Mouse (Mus musculus): Measurements from ENCODE around the gene Capn11. TPM values are rescaled to one million over a fixed set of nuclear protein-coding genes. Genes with fewer than 3 reads are reported as not detected.

Gene Capn11
- 1 to 10 TPM in 1 of 2 experiments, under 1 TPM in 1; 0.10 to 1.5 TPM for total RNA-seq (2021)
- long read RNA-seq, experiment 1, partial matches to known transcripts = 0 of 2 reads
- long read RNA-seq, experiment 1, other reads (novel, unspliced or antisense) = 2 of 2 reads
- long read RNA-seq, experiment 2, partial matches to known transcripts = 0 of 2 reads
- long read RNA-seq, experiment 2, other reads (novel, unspliced or antisense) = 2 of 2 reads

DNA sequence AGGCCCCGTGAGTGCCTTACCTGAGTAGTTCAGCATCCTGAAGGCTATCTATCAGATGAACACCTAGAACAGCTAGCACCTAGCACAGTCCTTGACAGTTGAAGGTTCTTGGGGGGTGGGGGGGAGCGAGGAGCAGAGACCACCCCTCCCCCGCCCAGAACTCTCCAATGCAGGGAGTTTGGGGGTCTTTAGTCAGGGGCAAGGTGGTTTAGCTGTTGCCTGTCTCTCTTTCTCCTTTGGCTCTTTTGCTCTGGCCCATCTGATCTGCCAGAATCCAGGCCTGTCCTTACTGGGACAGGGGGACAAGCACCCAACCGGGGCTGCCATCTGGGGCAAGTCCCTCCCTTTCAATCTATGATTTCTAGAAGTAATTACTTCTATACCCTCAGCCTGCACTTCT lies at the start of gene Capn11:
Gene Capn11 (minus strand): TSS at position 101 of the 400 bp plus-strand sequence.
- DNase-seq (ENCODE audit: low spot score in 2 of 2) = no peak

DNA sequence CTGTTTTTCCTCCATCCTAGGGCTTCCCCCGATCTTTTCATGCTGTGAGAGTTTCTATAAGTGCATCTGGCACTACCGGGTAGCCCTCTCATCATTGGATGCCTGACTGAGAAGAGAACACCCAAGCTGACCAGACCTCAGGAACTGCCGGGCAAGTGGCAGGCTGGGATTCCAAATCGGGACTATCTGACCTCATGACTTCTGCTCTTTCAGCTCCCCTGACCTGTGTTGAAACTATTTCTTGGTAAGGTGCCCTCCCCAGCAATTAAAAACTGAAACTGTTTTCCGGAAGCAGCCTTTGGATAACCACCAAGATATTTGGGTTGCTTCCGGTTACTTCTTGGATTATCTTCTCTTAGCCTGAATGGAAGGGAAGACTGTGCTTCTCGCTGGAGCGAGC lies 49.1 kb upstream of the Capn11 start:
- no peak for DNase-seq (ENCODE audit: low spot score in 2 of 2)

DNA sequence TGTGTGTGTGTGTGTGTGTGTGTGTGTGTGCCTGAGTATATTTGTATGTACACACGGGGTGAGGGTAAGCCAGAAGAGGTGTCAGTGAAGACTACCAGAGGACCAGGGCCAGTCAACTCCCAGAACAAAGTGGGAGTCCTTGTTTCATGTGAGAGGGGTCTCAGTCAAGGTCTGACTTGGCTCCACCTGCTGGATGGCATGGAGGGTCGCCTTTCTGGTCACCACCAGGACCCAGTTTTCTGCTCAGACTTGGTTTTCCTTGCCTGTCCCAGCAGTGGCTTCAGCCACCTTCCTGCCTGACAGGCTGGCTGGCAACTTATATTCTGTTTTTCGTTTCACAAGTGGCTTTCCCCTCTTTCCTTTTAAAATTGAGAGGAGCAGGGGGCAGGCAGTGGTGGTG lies 48.3 kb upstream of the Capn11 start:
- DNase-seq (ENCODE audit: low spot score in 2 of 2) = no peak

DNA sequence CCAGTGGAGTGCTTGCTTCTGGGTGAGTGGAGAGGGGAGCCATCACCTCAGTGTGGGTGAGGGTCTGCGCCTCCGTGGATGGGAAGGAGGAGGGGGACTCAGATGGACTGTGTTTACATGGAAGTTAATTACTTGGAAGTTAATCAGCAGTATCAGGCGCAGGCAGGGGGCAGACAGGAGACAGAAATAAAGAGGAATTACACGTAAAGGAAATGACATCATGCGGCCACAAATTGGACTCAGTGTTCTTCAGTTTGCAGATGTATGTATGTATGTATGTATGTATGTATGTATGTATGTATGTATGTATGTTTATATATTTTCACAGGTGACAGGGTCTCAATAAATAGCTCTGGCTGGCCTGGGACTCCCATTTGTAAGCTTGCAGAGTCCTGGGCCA lies 47.7 kb upstream of the Capn11 start:
- DNase-seq (ENCODE audit: low spot score in 2 of 2) = no peak

GRCm38 (mm10) chr17:45703187-45703586 lies 44.1 kb upstream of the Capn11 start:
- no peak for DNase-seq (ENCODE audit: low spot score in 2 of 2)

- no peak for DNase-seq (ENCODE audit: low spot score in 2 of 2)
Measured at GRCm38 (mm10) chr17:45702254-45702653, 43.1 kb upstream of the Capn11 start.

DNA sequence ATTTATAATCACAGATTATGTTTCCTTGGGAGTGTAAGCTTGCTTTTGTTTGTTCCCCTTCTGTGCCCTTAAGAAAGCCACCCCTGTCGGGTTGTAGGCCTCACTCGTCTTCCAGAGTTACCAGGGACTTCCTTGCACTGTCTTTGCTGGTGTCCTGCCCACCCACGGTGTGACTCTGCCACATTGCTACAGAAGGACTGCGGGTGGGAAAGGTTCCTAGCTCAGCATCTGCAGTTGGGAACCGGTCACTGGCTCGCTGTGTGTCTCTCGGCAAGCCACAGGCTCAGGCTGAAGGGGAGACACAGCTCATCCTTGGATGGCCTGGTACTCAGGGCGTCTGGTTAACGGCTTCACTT lies 42.1 kb upstream of the Capn11 start:
- no peak for DNase-seq (ENCODE audit: low spot score in 2 of 2)

- DNase-seq (ENCODE audit: low spot score in 2 of 2) = no peak
Measured at GRCm38 (mm10) chr17:45700496-45701235, 41.5 kb upstream of the Capn11 start.

DNA sequence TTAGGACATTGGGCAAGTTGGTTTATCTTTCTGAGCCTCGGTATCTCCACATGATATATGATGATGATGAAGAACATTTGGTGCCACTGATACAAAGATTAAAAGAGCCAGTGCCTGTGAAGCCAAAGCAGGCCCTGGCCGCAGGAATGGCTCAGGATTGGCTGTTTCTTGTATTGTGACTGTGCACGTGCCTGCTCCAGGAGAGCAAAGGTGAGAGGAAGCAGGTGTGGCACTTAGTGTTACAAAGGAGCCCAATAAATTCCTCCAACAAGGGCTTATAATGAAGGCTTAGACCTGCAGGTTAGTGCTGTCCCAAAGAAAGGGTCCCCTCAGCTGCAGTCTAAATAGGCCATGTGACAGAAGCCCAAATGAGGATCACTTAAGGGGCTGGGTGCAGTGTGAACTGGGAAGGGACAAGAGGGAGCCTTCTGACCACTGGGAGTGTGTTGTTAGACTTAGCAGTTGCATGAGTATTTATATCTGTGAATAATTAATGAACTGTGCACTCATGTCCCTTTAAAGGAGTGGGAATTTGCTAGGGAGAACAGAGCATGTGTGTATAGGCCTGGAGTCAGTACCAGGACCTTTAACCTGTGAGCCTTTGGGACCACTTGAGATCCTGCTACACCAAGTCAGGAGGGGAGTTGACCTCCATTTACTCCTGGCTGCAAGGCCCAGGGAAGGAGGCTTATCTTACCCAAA lies 40.1 kb upstream of the Capn11 start:
- DNase-seq (ENCODE audit: low spot score in 2 of 2) = no peak

DNA sequence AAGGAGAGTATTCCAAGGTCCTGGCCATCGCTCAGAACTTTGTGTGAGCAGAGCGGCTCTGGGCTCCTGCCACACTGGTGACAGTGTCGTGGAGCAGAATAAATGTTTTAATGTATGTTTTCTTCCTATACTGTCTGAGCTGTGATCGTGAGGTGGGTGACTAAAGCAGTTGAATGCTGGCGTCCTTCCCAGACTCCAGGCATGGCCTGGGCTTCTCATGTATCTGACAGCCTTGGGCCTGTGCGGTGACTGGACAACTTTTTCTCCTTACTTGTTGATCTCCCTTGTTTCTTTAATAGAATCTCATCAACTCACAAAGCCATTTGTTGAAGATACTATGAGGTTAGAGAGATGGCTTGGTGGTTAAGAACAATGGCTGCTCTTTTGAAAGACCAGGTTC lies 39.2 kb upstream of the Capn11 start:
- DNase-seq (ENCODE audit: low spot score in 2 of 2) = no peak

DNA sequence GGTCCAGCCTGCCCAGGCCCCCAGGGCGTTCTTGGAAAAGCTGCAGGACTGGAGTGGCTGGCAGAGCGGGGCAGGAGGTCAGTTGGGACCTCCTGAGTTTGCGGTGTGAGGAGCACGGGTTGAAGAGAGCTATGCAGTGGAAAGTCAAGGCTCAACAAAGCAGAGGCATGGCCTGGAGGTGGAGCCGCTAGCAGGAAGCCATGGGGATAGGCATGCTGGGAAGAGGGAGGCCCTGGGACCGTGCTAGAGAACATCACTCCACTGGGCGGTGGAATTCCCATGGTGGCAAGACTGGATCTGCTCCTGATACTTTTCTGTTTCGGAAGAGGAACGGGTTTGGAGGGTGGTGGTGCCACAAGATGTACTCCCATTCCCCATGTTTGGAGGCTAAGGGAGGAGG lies 37.9 kb upstream of the Capn11 start:
- no peak for DNase-seq (ENCODE audit: low spot score in 2 of 2)

- no peak for DNase-seq (ENCODE audit: low spot score in 2 of 2)
Measured at GRCm38 (mm10) chr17:45695227-45696120, 36.3 kb upstream of the Capn11 start.

GRCm38 (mm10) chr17:45693812-45694565 lies 34.9 kb upstream of the Capn11 start:
- DNase-seq (ENCODE audit: low spot score in 2 of 2) = no peak

GRCm38 (mm10) chr17:45692159-45692558 lies 33.0 kb upstream of the Capn11 start:
- DNase-seq (ENCODE audit: low spot score in 2 of 2) = no peak

- no peak for DNase-seq (ENCODE audit: low spot score in 2 of 2)
Measured at GRCm38 (mm10) chr17:45690044-45690443, 30.9 kb upstream of the Capn11 start.

DNA sequence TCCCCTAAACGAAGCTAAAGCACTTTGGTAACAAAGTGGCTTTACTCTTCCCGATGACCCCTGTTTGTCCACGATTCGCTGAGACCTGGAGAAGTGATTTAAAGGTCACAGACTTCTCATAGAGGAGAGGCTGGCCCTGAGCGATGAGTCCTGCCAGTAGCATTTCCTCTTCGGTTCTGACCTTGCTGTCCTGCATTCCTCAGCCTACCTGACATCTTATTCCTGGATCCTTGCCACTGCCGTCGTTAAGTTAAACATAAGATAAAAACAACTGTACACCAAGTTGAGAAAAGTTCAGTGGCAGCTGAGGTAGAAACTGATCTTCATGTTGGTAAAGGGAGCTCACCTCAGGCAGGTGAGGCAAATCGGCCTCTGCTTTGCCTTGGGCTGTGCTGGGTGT lies 30.0 kb upstream of the Capn11 start:
- DNase-seq (ENCODE audit: low spot score in 2 of 2) = no peak

DNA sequence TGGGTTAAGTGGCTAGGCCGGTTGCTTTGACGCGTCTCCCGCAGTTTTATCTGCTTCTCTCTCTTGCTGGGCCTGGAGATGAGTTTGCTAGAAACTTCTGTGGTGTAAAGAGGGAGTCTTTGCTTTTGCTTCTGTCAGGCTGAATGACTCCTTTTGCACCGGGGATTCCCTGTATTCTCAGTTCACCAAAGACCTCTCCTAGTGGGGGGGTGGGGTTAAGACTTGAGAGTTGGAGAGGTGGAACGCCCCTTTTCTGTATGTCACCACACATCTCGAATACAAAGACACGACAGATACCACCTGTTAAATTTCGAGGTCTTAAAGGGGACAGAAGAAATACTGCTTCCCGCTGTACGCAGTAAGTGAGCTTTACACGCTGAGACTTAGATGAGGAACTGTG lies 27.6 kb upstream of the Capn11 start, which contains the start of gene Tmem63b:
Gene Tmem63b (minus strand): TSS at position 190 of the 400 bp plus-strand sequence.
- DNase-seq (ENCODE audit: low spot score in 2 of 2) = no peak

DNA sequence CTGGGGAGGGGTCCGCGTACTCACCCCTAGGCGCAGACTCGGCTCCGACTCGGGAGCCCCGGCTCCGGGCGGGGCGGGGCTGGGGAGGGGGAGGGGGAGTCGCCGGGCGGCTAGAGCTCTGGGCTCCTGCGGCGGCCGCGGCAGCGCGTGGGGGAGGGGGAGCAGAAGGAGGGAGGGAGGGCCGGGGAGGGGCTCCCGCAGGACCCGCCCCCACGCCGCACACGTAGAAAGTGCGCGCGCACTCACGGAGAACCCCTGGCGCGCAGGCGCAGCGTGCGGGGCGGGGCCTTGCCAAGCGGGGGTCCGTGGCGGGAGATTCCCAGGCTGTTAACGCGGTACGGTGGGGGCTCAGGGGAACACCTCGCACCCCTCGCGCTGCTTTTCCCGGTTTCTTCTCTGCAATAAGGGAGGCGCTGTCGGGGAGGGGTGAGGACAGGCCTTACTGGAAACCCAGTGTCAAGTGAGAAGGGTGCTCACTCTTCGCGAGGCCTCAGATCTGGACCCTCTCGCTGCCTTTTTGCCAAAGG lies 27.0 kb upstream of the Capn11 start, which contains the start of gene Mrpl14:
Gene Mrpl14 (plus strand): TSS at position 230 of the 527 bp plus-strand sequence.
- DNase-seq (ENCODE audit: low spot score in 2 of 2) = peak; percentile 92 to 95

- DNase-seq (ENCODE audit: low spot score in 2 of 2) = peak in 1 of 2 experiments; percentile 54
Measured at GRCm38 (mm10) chr17:45685171-45686092, 26.3 kb upstream of the Capn11 start.
